Mouse (Mus musculus) c-Kit-positive CD71-negative TER-119-negative erythroid progenitor cells, embryonic 14.5 days (primary cell): ENCODE measurements around the gene Zfp384.
A peak's percentile ranks its signal among the peaks of the same experiment; 100 is the strongest.
"Not testable (repeated sequence)": the region's sequence is repeated elsewhere in the genome, so short reads cannot be mapped to it uniquely, and the experiment has no call there.

Experiments used
- DNase-seq: peaks from one replicate; pipeline ENCODE4 v3.0.0-alpha.2; 2013; ENCODE audit warnings: low read depth

The Zfp384 gene

DNA sequence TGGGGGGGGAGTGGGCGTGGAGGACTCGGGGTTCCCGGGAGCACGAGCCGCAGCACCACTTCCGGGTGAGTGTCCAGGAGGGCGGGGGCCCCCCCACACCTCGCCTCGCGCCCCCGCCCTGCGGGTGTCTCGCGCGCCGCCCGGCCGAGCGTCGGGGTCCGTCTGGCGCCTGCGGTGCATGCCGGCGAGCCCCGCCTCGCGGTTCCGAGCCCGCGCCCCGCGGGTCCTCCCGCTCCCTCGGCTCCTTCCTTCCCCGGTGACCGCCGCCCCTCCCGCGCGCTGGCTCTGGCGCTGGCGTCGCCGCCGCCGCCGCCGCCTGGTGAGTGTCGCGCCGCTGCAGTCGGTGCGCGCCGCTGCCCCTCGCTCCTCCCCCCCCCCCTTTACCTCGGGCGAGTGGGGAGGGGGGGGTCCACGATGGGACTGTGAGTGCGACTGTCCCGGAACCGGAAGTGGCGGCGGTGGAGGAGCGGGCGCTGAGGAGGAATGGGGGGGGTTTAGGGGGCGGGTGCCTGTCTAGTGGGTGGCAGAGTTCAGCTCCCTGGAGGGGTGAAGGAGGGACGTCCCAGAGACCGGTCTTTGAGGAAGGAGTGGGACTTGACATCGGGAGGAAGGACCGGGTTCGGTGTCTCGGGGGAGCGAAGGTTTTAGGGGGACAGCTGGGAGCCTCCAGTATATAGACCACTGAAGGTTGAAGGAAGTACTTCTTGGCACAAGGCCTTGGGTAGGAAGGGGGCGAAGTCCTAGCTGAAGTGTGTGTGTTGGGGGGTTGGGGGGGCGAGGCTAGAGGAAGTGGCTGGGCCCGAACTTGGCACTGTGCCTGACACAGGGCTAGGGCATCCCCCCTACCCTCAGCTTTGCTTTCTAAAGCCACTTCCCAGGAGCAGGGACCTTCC lies 482 bp downstream of the Zfp384 start:
- peak; percentile 63 for DNase-seq

DNA sequence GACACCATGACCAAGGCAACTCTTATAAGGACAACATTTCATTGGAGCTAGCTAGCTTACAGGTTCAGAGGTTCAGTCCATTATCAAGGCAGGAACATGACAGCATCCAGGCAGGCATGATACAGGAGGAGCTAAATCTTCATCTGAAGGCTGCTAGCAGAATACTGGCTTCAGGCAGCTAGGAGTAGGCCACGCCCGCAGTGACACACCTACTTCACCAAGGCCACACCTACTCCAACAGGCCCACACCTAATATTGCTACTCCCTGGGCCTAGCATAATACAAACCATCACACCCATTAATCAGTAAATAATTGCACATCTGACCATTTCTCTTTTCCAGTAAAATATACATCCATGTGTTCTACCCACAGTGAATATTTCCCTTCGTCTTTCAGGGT lies 8.7 kb downstream of the Zfp384 start:
- DNase-seq = no peak

GRCm38 (mm10) chr6:125030532-125030931 lies 21.6 kb downstream of the Zfp384 start:
- not testable (repeated sequence) for DNase-seq

DNA sequence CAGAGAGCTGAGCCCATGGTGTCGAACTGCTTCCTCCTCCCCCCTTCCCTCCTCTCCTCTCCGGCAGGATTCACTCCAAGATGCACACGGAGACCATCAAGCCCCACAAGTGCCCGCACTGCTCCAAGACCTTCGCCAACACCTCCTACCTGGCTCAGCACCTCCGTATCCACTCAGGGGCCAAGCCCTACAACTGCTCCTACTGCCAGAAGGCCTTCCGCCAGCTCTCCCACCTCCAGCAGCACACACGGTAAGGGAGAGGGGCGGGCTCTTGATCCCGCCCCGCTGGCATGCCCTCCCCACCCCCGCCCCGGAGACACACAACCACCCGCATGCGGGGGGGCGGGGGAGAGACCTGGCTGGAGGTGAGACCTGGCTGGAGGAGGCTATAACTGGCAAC lies 22.7 kb downstream of the Zfp384 start:
- DNase-seq = no peak

- no peak for DNase-seq
Measured at GRCm38 (mm10) chr6:125038666-125039065, 29.7 kb downstream of the Zfp384 start.

GRCm38 (mm10) chr6:125039131-125039530 lies 30.2 kb downstream of the Zfp384 start:
- DNase-seq = no peak

DNA sequence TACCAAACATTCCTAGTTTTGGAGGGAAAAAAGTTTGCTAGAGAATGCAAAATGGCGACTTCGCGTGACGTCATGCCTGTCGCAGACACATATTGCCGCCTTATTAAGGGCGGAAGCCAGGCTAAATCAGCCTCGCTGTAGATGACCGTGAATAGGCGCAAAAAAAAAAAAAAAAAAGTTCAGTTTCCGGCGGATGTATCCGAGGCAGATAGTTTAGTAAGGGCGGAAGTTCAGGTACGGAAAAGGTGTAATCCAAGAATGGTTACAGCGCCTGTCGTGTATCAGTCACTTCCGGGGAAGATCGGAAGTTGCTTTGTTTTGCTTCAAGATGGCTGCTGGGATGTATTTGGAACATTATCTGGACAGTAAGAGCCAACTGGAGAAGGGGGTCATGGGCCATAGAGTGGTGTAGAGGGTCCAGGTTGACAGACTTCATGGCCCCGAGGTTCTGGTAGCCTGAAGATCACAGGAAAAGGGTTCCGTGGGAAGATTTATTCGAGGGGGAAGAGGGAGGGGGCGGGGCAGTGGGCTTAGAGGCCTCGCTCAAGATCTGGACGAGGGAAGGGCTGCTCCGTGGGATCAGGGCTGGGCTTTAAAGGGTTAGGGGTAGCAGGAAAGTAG lies 30.7 kb downstream of the Zfp384 start, which contains the start of gene Ing4:
TSS of gene Ing4 (plus strand) at position 228 of the 621 bp plus-strand sequence.
- DNase-seq = peak; percentile 93

DNA sequence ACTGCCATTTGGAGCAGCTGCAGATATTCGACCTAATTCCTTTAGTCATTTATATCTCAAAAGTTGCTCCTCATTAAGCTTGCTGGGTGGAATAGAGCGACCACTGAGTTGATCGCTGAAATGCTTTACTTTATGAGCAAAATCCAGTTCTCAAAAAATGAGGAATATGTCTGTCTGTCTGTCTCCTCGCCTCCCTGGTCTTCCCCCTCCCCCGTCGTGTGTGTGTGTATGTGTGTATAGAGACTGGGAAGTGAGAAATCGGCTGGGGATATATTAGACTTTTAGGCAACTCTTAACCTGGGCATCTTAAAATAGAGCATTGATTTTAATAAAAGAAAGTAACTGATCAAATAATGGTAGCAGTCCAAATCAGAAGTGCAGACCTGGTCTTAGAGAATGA lies 31.3 kb downstream of the Zfp384 start:
- no peak for DNase-seq

GRCm38 (mm10) chr6:125041047-125041446 lies 32.1 kb downstream of the Zfp384 start:
- no peak for DNase-seq

GRCm38 (mm10) chr6:125042081-125042480 lies 33.1 kb downstream of the Zfp384 start:
- no peak for DNase-seq

- DNase-seq = peak; percentile 75
Measured at GRCm38 (mm10) chr6:125046691-125047090, 37.7 kb downstream of the Zfp384 start.

- no peak for DNase-seq
Measured at GRCm38 (mm10) chr6:125049678-125050077, 40.7 kb downstream of the Zfp384 start, which contains the start of gene Acrbp. TSS of gene Acrbp (plus strand) at chr6:125049689.

DNA sequence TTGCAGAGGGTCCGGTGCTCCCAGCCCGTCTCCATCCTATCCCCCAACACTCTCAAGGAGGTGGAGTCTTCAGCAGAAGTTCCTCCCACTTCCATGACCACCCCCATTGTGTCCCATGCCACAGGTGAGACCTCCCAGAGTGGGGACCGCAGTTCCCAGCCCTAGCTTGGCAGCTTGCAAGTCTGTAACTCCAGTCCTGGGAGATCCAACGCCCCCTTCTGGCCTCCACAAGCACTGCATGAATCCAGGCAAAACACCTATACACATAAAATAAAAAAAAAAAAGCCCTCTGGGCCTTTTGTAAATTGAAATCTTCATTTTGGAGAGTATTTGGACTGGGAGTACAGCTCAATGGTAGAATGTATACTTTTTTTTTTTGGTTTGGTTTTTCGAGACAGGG lies 42.3 kb downstream of the Zfp384 start:
- DNase-seq = no peak

DNA sequence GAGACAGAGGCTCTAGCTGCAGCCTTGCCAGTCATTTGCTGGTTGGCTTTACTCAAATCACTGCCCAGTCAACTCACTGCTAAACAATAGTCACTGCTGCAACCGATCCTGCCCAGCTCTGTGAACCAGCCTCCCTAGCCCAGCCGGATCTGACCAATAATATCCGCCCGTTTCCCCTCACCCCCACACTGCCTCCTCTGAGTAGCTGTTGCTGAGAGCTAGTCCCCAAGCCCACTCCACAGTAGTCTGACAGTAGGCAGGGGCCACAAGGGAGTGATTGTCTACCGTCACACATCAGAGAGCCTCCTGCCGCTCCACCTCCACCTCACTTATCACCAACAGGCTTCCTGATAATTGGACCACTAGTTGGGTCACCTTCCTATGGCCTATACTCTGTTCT lies 52.5 kb downstream of the Zfp384 start:
- DNase-seq = no peak

GRCm38 (mm10) chr6:125062511-125062910 lies 53.6 kb downstream of the Zfp384 start:
- no peak for DNase-seq

- no peak for DNase-seq
Measured at GRCm38 (mm10) chr6:125063906-125064305, 55.0 kb downstream of the Zfp384 start.

DNA sequence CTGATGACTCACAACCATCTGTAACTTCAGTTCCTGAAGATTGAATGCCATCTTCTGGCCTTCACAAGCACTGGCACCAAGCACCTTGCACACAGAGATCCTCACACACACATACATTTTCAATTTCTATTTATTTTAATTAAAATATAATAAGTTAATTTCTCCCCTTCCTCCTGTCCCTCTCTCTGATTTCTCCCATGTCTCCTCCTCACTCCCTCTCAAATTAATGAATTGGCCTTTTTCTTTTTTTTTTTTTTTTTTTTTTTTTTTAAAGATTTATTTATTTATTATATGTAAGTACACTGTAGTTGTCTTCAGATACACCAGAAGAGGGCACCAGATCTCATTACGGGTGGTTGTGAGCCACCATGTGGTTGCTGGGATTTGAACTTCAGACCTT lies 56.3 kb downstream of the Zfp384 start:
- not testable (repeated sequence) for DNase-seq

- no peak for DNase-seq
Measured at GRCm38 (mm10) chr6:125067571-125067995, 58.6 kb downstream of the Zfp384 start, which contains the start of gene Lpar5. TSS of gene Lpar5 (plus strand) at chr6:125067920.

DNA sequence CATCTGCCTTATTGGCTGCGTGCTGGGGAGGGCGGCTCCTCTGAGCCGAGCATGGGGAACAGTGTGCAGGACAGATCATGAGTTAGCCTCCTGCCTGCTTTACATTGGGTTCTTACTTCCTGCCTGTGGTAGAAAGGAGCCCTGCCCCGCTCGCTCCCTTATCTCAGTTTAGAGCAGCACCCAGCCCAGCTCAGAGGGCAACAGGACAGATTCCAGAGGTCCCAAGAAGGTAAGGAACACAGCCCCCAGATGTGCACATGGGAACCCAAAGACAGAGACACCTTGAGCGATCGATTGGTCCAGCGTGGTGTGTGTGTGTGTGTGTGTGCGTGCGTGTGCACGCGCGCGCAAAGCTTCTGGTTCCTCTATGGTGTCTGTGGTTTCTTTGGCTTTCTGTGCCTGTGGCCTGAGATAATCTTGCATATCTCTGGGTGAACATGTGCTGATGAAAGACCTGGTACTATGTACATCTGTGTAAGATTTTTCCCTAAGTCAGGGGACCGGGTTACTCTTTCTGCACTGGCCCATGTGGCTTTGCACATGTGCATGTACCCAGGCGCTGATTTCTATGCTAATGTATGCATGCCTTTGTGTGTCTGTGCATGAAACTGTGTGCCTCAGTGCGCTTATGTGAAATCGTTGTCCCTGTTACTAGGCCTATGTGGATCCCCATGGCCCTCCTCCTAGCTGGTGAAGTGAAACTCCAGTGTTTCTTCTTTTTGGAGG lies 62.4 kb downstream of the Zfp384 start:
- DNase-seq = peak; percentile 63

DNA sequence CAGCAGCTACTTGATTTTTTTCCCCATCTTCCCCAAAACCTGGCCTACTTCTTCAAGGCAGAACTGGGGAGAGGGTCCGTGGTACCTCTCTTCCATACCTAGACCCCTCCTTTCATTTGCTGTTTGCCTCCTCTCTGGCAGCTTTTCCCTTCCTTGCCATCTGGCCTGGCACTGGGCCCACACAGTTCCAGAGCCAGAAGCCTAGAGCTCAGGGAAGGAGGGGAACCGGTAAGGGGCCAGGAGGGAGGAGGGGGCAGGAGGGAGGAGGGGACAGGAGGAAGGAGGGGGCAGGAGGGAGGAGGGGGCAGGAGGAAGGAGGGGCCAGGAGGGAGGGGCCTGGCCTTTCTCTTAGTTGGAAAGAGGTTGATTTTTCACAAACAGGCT lies 62.9 kb downstream of the Zfp384 start:
- DNase-seq = no peak

- DNase-seq = no peak
Measured at GRCm38 (mm10) chr6:125073825-125074224, 64.9 kb downstream of the Zfp384 start.

GRCm38 (mm10) chr6:125081394-125081793 lies 72.4 kb downstream of the Zfp384 start:
- no peak for DNase-seq
